Mouse (Mus musculus) cortical plate, adult 2 months (tissue): ENCODE data around the gene Phldb3.

Experiments
- CTCF ChIP-seq: fragments of 200-500 bp; IDR thresholded peaks from 2 replicates; pipeline ENCODE4 v1.5.1; 2011; ENCODE audit warnings: mild to moderate bottlenecking, control low read depth, low read length; ENCODE audit not compliant: insufficient read depth; ENCODE audit errors: extremely low read depth
- POLR2A ChIP-seq: fragments of 200-500 bp; IDR thresholded peaks from 2 replicates; pipeline ENCODE4 v1.6.1; 2011; ENCODE audit warnings: mild to moderate bottlenecking, low read length, control low read depth; ENCODE audit not compliant: insufficient read depth; ENCODE audit errors: extremely low read depth

DNA sequence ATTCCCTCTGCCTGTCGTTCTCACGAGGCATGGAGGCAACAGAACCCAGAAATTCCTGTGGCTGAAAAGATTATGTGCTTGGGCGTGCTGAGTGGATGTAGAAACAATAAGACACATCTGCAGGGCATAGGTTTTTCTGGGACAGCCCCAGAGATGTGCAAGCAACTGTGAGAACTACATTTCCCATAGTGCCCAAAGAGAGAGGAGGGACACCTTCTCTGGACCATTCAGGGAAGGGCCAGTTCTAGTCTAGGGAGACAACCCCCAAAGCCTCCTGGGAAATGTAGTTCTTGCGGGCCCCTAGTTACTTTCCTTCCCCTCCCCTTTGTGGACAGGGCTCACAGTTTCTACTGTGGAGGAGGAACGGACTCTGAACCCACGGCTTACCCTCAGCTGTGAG lies 2.5 kb upstream of the Phldb3 start:
- TF ChIP-seq CTCF (no peak), POLR2A (no peak)
